Mouse (Mus musculus) activated CD4-positive, CD25-positive, alpha-beta regulatory T cell, adult 9 weeks (primary cell): ENCODE results near the gene Pnpla5. TPM values are rescaled to one million over a fixed set of nuclear protein-coding genes. Genes with fewer than 3 reads are reported as not detected.

ENCODE experiments used
- polyA plus RNA-seq: library from polyadenylated mRNA; unstranded; fragments of 100-300 nt; shearing (Covaris generic); gene quantifications from one replicate; pipeline ENCODE4 v1.2.1, GENCODE M21; 2017

The Pnpla5 gene
- polyA plus RNA-seq, result not detected

GRCm38 (mm10) chr15:84123075-84123474, at the start of gene Pnpla5:
Gene Pnpla5, minus strand, starts transcription at chr15:84123175.

DNA sequence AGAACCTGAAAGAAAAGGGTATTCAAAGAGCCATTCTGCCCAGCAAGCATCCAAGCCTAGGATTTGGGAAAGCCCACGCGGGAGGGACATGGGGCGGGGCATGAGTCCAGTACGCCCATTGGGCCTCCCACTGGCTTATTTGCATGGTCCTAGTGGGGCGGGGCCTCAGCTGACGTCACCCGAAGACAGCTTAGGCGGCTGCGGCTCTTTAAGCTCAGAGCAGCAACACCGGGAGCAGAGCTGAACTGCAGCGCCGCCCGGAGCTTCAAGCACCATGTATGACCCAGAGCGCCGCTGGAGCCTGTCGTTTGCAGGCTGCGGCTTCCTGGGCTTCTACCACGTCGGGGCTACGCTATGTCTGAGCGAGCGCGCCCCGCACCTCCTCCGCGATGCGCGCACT, 44.6 kb upstream of the Pnpla5 start, which contains the start of gene Pnpla3:
TSS of gene Pnpla3 (plus strand) at position 238 of the 400 bp plus-strand sequence.

DNA sequence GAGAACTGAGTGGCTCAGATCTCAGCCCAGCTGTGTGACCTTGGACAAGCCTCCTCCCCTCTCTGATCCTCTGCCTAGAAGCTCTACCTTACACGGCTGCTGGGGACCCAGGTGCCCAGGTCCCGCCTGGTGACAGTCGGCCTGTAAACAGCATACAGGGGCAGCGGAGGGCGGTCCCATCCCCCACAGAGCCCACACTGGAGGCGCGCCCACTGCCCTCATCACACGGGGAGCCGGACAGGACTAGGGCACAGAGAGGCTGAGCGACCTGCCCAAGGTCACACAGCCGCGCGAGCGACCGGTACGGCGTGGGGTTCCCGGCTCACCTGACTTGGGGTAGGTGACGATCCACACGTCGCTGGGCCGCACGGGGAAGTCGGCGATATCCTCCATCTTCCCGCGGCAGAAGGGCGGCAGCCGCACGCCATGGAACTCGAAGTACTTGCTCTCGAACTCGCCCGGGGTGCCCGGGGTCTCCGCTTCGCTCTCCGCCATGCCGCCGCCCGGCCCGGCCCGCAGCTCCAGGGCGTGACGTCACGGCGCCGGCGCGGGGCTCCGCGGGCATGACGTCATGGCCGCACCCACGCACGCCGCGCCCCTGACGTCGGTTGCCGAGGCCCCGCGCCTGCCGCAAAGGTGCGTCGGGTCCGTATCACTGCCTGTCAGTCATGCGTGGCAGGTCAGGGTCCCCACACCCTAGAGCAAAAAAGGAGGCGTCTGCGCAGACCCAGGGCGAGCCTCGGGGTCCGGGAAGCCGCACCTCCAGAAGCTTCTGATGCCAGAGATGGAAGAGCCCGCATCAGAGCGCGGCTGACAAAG, 17.7 kb downstream of the Pnpla5 start, which contains the start of gene Sult4a1:
TSS of gene Sult4a1 (minus strand) at position 650 of the 819 bp plus-strand sequence.

DNA sequence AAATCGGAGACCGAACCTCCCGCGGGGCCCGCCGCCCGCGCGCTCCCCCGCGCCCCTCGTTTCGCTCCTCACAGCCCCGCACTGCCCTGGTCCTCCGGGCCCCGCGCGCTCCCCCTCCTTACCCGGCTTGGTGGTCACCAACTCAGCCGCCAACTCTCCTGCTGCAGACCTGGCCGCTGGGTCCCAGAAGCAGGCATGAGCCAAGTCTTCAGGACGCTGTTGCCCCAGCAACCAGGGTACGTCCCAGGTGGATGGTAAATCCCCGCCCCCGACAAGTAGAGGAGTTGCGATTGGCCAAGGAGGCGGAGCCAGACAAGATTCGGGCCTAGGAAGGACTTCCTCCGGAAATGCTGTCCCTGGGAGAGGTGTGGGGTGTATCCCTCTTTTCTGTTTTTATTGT, 57.8 kb downstream of the Pnpla5 start, which contains the start of gene Efcab6:
TSS of gene Efcab6 (minus strand) at position 240 of the 400 bp plus-strand sequence.

Other genes with a start within 250 kb of the Pnpla5 start
- not detected for gene Efcab6, start 57.8 kb downstream of the Pnpla5 start, polyA plus RNA-seq
- gene Sult4a1, start 17.4 kb downstream of the Pnpla5 start, polyA plus RNA-seq, result 0.15 TPM
- 1.1 TPM for gene Pnpla3, start 44.7 kb upstream of the Pnpla5 start, polyA plus RNA-seq
- gene Samm50, start 69.1 kb upstream of the Pnpla5 start, polyA plus RNA-seq, result 121 TPM
- 0.71 TPM for gene Parvb, start 108.9 kb upstream of the Pnpla5 start, polyA plus RNA-seq
- 165 TPM for gene Parvg, start 200.9 kb upstream of the Pnpla5 start, polyA plus RNA-seq